Mouse (Mus musculus) lung, adult 2 months (tissue): ENCODE measurements around the gene Wfdc1. TPM values are rescaled to one million over a fixed set of nuclear protein-coding genes. Genes with fewer than 3 reads are reported as not detected.

ENCODE experiments used
- DNase-seq: peaks from one replicate; pipeline ENCODE4 v3.0.0; 2022
- H3K4me1 ChIP-seq: fragments of 200-500 bp; 2 replicates; pipeline ENCODE4 v1.6.1; 2011; ENCODE audit warnings: low read length; ENCODE audit not compliant: control insufficient read depth, insufficient read depth
- H3K4me3 ChIP-seq: fragments of 200-500 bp; replicated peaks from 2 replicates; pipeline ENCODE3; 2011; ENCODE audit warnings: low read depth, mild to moderate bottlenecking, control low read depth, low read length; ENCODE audit errors: extremely low read depth
- CTCF ChIP-seq: fragments of 200-500 bp; IDR thresholded peaks from 2 replicates; pipeline ENCODE4 v1.5.1; 2011; ENCODE audit warnings: mild to moderate bottlenecking, low read length, control low read depth; ENCODE audit not compliant: insufficient read depth
- POLR2A ChIP-seq: fragments of 200-500 bp; IDR thresholded peaks from 2 replicates; pipeline ENCODE4 v1.6.1; 2011; ENCODE audit warnings: low read depth, mild to moderate bottlenecking, control low read depth, low read length, borderline replicate concordance; ENCODE audit errors: extremely low read depth
- WGBS: fragments of 180-500 bp; shearing (Covaris S2); methylation state at CpG from one replicate; pipeline ENCODE4 v1.1.7; 2018; 5-methylcytosine and 5-hydroxymethylcytosine counted together
- polyA plus RNA-seq: library from polyadenylated mRNA; depleted of rRNA; stranded (reverse); fragments of >200 nt; gene quantifications from 2 replicates; pipeline ENCODE4 v1.2.3, GENCODE M21; 2012

Gene Wfdc1
- polyA plus RNA-seq, 1 experiment = 122 TPM

DNA sequence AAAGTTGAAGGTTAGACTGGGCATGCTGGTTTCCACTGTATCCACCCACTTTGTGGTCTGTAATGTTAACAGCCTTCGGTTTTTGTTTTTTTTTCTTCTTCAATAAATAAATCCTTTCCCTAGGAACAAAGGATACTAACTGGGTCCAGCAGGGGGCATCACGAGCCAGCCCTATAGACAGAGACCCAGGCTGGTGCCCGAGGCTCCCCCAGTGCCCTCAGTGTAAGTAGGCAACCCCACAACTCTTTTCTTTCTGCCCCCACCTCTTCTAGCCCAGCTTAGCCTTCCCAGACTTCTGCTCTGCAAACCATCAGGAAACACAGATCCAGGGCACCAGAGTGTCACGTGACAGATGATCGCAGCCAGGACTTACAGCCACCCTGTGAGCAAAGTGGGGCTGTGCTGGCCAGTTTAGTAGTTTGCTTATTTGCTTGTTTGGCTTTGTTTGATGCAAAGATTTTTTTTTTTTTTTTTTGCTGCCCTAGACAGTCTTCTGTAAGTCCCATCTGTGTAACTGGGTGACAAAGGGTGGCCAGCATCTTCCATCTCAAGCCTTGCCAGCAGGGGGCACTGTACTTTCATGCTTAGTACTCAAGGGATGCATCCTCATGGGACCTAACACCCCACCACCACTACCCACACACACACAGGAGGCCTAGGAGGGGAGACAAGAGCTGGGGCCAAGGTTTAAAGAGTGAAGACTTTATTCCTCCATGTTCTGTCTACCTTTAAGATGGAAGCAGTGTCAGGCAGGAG lies 9.3 kb upstream of the Wfdc1 start:
- Histone ChIP-seq H3K4me3 (no peak overlapping the region), H3K4me1 (peaks cover 10% of the 10 kb centered on the region)
- TF ChIP-seq POLR2A (no peak), CTCF (peak; percentile 81)
- DNase-seq = peak; percentile 61
- 31% methylated on average over 5 of the region's 5 CpGs for WGBS

DNA sequence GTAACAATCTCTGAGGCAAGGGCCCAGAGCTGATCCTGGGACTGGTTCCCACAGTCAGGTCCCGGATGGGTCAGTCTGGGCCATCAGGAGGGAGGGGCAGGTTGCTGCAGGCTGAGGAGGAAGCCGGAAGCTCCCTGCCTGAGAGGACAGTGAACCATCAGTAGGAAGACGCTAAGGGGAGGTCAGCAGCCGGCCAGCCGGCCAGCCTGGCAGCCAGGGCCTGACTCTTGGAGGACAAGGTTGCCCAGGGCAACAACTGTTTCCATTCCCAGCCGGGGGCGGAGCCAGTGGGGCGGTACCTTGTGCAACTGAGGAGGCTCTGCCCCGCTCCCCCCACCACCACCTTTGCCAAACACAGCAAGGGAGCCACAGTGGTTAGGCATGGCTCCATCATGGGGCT lies 5.1 kb upstream of the Wfdc1 start:
- 10% methylated on average over 9 of the region's 9 CpGs for WGBS
- Histone ChIP-seq H3K4me1 (peaks cover 14% of the 10 kb centered on the region), H3K4me3 (no peak overlapping the region)
- peak; percentile 52 for DNase-seq
- TF ChIP-seq POLR2A (no peak), CTCF (no peak)

DNA sequence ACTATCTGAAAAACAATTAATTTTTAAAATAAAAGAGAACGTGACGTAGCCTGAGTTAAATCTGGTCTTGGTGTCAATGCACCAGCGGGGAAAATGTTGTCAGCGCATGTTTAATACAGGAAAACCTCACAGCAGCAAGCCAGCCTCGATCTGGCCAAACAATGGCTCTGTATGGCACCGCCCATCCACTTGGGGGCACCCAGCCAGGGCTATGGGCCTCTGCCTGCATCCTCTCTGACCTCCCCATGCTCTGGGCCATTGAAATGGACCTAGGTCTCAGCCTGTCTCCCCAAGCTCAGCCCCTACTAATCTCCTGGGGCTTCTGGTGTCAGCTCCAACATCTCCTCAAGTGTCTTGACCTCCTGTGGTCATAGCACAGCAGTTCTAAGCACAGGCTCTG lies 4.3 kb upstream of the Wfdc1 start:
- TF ChIP-seq POLR2A = no peak
- TF ChIP-seq CTCF = no peak
- H3K4me3 ChIP-seq = no peak overlapping the region
- DNase-seq = no peak
- WGBS = 50% methylated on average over 6 of the region's 6 CpGs
- peaks cover 14% of the 10 kb centered on the region for H3K4me1 ChIP-seq

DNA sequence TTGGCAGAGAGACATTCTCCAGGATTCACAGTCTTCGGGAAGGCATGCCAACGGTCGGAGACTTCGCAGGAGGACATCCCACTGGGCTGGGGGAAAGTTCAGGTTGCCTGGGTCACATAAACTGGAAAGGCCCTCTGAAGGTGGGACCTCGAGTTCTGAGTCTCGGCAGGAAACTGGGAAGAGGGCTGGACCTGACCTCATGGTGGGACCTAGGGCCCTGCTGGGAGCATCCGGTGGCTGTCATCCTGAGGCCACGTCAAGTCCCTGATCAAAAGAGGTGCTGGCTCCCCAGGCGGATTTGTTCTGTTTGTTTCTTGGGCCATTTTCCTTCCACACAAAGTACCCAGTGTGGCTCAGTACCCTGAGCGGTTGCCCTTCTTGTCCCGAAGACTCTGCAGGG lies 2.7 kb upstream of the Wfdc1 start:
- Histone ChIP-seq H3K4me1 (peaks cover 14% of the 10 kb centered on the region), H3K4me3 (no peak overlapping the region)
- WGBS = 78% methylated on average over 11 of the region's 11 CpGs
- DNase-seq = no peak
- TF ChIP-seq CTCF (no peak), POLR2A (no peak)

DNA sequence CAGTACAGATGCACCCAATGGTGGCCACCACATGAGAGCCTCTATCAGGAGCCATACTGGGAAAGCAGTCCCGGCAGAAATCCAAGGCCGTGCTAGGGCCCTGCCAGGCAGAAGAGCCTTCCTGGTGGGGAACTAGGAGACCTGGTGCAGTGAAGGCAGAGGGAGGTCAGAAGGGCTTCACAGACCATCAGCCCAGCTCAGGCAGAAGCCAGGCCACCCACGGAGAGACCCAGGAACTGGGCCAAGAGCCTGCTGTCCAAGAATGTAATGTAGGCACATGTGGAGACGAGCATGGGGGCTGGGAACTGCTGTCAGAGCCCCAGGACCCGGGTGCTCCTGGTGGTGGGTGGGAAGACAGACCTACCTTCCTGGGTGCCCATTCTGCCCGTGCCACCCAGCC lies 895 bp upstream of the Wfdc1 start:
- DNase-seq = no peak
- Histone ChIP-seq H3K4me1 (peaks cover 19% of the 10 kb centered on the region), H3K4me3 (no peak overlapping the region)
- no peak for TF ChIP-seq CTCF
- TF ChIP-seq POLR2A = no peak
- 53% methylated on average over 6 of the region's 6 CpGs for WGBS

DNA sequence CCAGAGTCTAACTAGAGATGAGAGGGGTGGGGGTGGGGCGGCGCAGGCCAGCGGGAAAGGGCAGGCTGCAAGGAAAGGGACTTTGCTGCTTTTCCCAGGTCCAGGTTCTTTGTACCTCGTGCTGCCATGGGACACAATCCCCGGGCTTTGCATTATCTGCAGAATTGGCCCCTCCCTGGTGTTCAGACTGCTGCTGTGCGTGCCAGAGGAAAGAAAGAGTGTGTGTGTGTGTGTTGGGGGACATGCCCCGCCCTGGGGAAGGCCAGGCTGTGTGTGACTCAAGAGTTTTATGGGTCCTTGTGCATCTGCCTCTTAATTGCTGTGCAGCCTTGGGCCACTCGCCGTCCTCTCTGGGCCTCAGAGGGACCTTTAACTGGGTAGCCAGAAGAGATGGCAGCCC lies 2.3 kb downstream of the Wfdc1 start:
- H3K4me3 ChIP-seq = no peak overlapping the region
- no peak for DNase-seq
- TF ChIP-seq CTCF (no peak), POLR2A (no peak)
- H3K4me1 ChIP-seq = peaks cover 12% of the 10 kb centered on the region; the same call in 1 of the 2 replicates
- WGBS = 62% methylated on average over 9 of the region's 9 CpGs

DNA sequence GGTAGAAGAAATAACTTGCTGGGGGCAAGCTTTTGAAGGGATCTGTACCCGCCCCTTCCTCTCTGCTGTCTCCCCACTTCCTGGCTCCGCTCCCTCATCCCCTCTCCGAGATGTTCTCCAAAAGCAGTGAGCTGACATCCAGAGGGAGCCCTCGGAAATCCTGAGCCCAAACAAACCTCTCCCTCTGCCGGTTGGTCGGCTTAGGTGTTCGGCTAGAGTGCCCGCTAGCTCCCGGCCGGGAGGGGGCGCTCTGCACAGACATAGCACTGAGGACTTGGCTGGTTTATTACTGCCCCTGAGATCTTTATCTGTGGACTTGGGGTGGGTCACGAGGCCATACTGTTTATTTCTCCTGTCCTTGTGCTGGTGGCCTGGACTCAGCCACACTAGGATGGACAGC lies 3.1 kb downstream of the Wfdc1 start:
- H3K4me1 ChIP-seq = peaks cover 12% of the 10 kb centered on the region; the same call in 1 of the 2 replicates
- 29% methylated on average over 12 of the region's 12 CpGs for WGBS
- DNase-seq = peak; percentile 56
- TF ChIP-seq CTCF = peak; percentile 50
- no peak for TF ChIP-seq POLR2A
- no peak overlapping the region for H3K4me3 ChIP-seq

DNA sequence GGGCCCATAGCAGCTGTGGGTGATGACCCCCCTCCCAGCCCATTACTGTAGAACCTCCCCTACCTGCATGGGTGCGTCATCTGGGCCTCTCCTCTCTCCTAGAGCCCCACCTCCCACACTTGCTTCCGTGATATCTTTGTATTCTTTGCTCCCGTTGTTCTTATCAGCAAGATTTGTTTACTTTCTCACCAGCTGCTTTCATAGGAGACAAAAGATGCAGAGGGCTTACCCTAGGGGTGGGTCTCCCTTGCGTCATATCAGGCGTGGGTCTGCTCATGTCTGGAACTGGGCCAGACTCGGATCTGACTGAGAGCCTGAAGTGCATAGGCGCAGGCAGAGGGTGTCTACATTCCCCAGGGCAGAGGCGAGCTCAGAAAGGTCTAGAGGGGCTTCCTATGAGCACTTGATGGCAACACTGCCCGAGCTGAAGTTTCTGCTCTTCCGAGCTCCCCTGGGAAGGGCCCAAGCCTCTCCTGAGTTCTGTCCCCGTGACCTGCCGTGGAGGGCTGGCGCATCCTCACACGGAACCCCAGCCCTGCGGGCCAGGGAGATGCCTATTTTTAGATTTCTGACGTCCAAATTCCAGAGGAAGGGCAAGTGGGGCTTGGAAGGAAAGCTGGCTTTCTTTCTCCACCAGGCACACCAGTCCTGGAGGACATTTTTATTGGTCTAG lies 4.4 kb downstream of the Wfdc1 start:
- DNase-seq = peak; percentile 63
- peak; percentile 56; the same call in 1 of the 2 replicates for TF ChIP-seq POLR2A
- TF ChIP-seq CTCF = no peak
- H3K4me1 ChIP-seq = peaks cover 12% of the 10 kb centered on the region; the same call in 1 of the 2 replicates
- peak overlapping the region; percentile 7 for H3K4me3 ChIP-seq
- 13% methylated on average over 16 of the region's 16 CpGs for WGBS

DNA sequence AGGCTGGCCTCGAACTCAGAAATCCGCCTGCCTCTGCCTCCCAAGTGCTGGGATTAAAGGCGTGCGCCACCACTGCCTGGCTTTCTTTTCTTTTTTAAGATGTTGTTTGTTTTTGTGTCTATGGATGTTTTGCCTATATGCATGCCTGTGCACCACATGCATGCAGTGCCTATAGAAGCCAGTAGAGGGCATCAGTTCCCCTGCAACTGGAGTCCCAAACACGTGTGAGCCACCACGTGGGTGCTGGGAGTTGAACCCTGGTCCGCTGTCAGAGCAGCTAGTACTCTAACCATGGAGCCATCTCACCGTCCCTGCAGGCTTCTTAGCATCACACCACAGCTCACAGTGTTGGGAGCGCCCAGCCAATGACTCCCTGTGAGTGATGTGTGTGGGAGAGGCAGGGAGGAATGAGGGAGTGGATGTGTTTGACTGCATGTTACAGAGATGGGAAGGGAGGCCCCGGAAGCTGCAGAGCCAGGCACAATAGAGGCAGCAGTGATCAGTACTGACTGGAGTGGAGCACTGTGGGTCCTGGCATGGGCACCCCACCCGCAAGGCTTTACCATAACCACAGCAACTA lies 7.9 kb downstream of the Wfdc1 start:
- no peak for DNase-seq
- peaks cover 6% of the 10 kb centered on the region; the same call in 1 of the 2 replicates for H3K4me1 ChIP-seq
- TF ChIP-seq CTCF (0 out of 2 replicates have a peak, but pooled peaks have one; percentile 26), POLR2A (no peak)
- WGBS = 84% methylated on average over 11 of the region's 11 CpGs
- no peak overlapping the region for H3K4me3 ChIP-seq

DNA sequence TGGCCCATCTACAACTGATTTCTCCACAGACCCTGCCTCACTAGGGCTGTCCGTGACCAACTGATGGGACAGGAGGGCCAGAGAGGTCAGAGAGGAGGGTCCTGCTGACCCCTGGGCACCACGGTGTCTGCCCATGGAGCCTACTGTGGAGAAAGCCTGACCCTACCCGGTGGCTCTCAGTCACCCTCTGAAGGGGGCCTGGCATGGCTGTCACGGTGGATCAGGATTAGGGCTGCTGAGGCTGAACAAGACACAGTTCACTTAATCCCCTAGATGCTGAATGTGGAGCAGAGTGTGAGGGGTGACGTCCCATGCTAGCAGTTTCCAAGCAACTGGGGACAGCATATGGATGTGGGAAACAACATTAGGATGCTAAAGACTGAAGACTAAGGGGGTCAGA lies 9.3 kb downstream of the Wfdc1 start:
- WGBS = 80% methylated on average over 5 of the region's 5 CpGs
- TF ChIP-seq CTCF (no peak), POLR2A (no peak)
- peaks cover 4% of the 10 kb centered on the region; the same call in 1 of the 2 replicates for H3K4me1 ChIP-seq
- H3K4me3 ChIP-seq = no peak overlapping the region
- no peak for DNase-seq
